Mouse (Mus musculus) hindbrain, embryonic 10.5 days (tissue): ENCODE measurements at regions not wholly inside any gene's neighbourhood (a gene's known extent, or its start where the extent isn't known, plus 50 kb on each side); places are given as distances from the start of the nearest gene placed in this dataset.

Source experiments
- DNase-seq: peaks from one replicate; pipeline ENCODE4 v3.0.0-alpha.2; 2017; ENCODE audit warnings: low spot score
- H3K27ac ChIP-seq: fragments of 300-500 bp; sonication (generic); 2 replicates; pipeline ENCODE4 v1.5.1; 2016; ENCODE audit warnings: mild to moderate bottlenecking, moderate library complexity
- H3K27me3 ChIP-seq: fragments of 300-500 bp; sonication (generic); 2 replicates; pipeline ENCODE4 v1.6.1; 2016; ENCODE audit warnings: mild to moderate bottlenecking; ENCODE audit not compliant: poor library complexity, insufficient read depth, severe bottlenecking
- H3K36me3 ChIP-seq: fragments of 300-500 bp; sonication (generic); 2 replicates; pipeline ENCODE4 v1.6.1; 2016; ENCODE audit warnings: mild to moderate bottlenecking, moderate library complexity
- H3K4me1 ChIP-seq: fragments of 300-500 bp; sonication (generic); replicated peaks from 2 replicates; pipeline ENCODE4 v1.6.1; 2016; ENCODE audit warnings: mild to moderate bottlenecking
- H3K4me3 ChIP-seq: fragments of 300-500 bp; sonication (generic); 2 replicates; pipeline ENCODE4 v1.5.1; 2016; ENCODE audit warnings: mild to moderate bottlenecking, moderate library complexity
- H3K9me3 ChIP-seq: fragments of 300-500 bp; sonication (generic); 2 replicates; pipeline ENCODE4 v1.6.1; 2016; ENCODE audit warnings: mild to moderate bottlenecking, moderate library complexity
- WGBS: fragments of 180-500 bp; shearing (Covaris S2); methylation state at CpG from one replicate; pipeline ENCODE4 v1.1.7; 2016; 5-methylcytosine and 5-hydroxymethylcytosine counted together

DNA sequence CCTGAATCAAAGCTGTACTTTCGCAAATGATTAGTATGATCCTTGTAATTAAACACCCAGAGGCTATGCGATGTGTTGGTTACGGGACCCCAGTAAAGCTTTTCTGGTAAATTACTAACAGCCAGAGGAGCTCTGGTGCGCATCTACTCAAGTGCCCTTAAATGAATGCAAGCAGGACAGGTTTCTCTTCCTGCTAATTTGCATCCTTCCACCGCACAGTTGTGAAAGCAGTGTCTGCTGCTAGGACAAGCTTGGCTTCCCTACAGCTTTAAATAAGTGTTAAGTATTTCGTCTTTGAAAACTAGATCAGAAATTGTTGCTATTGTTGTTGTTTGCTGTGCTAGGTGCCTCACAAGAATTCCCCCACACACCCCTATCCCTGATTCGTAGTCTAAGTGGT, 62.4 kb upstream of the Supt20 start:
- H3K4me3 ChIP-seq = no peak overlapping the region
- no peak overlapping the region for H3K27ac ChIP-seq
- no peaks in the 10 kb centered on the region for H3K36me3 ChIP-seq
- H3K4me1 ChIP-seq = no peaks in the 10 kb centered on the region
- DNase-seq = no peak
- H3K9me3 ChIP-seq = peaks cover 22% of the 10 kb centered on the region
- WGBS = 89% methylated on average over 7 of the region's 7 CpGs
- H3K27me3 ChIP-seq = no peaks in the 10 kb centered on the region

DNA sequence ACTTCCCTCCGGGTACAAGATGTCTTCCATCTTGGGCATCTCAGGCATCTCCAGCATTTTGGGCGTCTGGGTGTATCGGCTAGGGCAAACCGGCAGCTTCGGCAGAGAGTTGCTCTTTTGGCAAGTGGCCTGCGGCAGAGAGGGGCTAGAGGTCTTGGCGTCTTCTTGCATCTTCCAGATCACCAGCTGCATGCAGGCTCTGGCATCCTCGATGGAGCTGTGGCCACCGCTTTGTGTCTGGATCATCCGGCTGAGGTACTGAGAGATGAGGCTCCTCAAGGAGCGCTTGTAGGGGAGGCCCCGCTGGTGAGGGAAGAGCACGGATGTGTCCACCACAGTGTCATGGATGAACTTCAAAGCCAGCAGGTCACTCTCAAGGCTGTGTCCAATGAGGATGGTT, 59.9 kb upstream of the Supt20 start:
- H3K36me3 ChIP-seq = no peaks in the 10 kb centered on the region
- H3K27ac ChIP-seq = no peak overlapping the region
- H3K4me3 ChIP-seq = no peak overlapping the region
- H3K4me1 ChIP-seq = no peaks in the 10 kb centered on the region
- 97% methylated on average over 13 of the region's 13 CpGs for WGBS
- H3K27me3 ChIP-seq = no peaks in the 10 kb centered on the region
- DNase-seq = no peak
- peaks cover 22% of the 10 kb centered on the region for H3K9me3 ChIP-seq

DNA sequence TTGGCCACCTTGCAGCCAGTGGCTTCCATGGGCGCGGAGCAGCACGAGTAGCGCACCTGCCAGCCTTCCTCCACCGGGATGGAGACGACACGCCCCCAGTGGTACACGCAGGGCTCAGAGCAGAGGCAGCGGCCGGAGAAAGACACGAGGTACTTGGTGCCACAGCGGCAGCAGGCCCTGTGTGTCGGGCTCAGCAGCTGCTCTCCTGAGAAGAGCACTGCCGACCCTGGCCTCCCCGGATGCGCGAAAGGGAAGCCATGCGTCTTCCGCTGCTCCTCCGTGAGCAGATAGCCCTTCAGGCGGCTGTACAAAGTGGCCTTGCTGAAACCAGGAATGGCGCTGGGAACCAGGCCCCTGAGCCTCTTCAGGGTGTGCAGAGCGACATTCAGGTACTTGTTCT, 59.2 kb upstream of the Supt20 start:
- no peak overlapping the region for H3K27ac ChIP-seq
- H3K9me3 ChIP-seq = peaks cover 22% of the 10 kb centered on the region
- 93% methylated on average over 23 of the region's 23 CpGs for WGBS
- no peaks in the 10 kb centered on the region for H3K4me1 ChIP-seq
- no peaks in the 10 kb centered on the region for H3K36me3 ChIP-seq
- H3K27me3 ChIP-seq = no peaks in the 10 kb centered on the region
- no peak overlapping the region for H3K4me3 ChIP-seq
- no peak for DNase-seq

DNA sequence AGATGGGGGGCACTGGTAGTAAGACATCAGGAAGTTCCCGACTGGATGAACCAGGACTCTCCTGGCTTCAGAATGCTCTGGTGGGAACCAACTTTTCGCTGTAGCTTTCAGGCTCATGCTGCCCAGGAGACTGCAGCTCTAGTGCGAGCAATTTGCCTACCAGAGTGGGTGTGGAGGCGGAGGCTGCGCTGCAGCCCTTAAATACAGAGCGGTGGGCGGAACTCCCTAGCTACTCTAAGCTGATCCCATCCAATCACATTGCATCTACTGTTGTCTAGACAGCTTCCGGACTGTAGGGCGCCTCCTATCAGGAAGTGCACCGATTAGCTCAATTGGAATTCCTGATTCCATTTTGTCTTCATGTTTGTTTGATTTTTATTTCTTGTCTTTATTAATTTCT, 58.2 kb upstream of the Supt20 start:
- H3K4me1 ChIP-seq = no peaks in the 10 kb centered on the region
- H3K27ac ChIP-seq = no peak overlapping the region
- H3K4me3 ChIP-seq = no peak overlapping the region
- 95% methylated on average over 10 of the region's 10 CpGs for WGBS
- no peaks in the 10 kb centered on the region for H3K27me3 ChIP-seq
- peaks cover 22% of the 10 kb centered on the region for H3K9me3 ChIP-seq
- DNase-seq = no peak
- H3K36me3 ChIP-seq = no peaks in the 10 kb centered on the region
